In the genomic region with DNA sequence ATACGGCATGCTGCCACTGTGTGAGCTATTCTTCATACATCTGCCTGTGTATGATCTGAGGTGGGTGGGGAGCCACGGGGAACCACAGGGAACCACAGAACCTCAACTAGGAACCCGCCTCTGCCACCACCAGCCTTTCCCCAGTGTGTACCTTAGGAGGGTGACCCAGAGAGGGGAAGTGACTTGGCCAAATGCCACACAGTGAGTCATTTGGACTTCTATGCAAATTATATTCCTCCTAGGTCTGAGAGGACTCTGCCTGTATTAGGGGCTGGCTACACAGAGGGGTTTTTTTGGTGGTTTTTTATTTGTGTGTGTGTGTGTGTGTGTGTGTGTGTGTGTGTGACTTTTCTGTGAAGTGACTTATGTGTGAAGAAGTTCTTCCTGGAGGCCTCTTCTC, we compare ENCODE assay signal across 9 mouse cellular contexts. TPM values are rescaled to one million over a fixed set of nuclear protein-coding genes. Genes with fewer than 3 reads are reported as not detected.
A peak's percentile ranks its signal among the peaks of the same experiment; 100 is the strongest.
DNase-seq lines count a peak whose midpoint lies in the region; ATAC-seq and TF ChIP-seq lines count a peak whose summit lies in the region.
"Had no signal": no experiment of that assay in that cellular context is flagged by ENCODE, and none has a peak within 500 bp of the region (broad histone marks: within the 10 kb centered on the region; RNA-seq: fewer than 3 reads in every experiment).

No protein-coding gene starts in this region.

- no peaks in the 10 kb centered on the region for H3K27me3 ChIP-seq in CH12.LX (replicated peaks)
- H3K27me3 ChIP-seq in kidney, postnatal 0 days (ENCODE audit: insufficient read depth, low read length): no peaks in the 10 kb centered on the region
- no peaks in the 10 kb centered on the region for H3K27me3 ChIP-seq in midbrain, embryonic 15.5 days (replicated peaks)
- no peaks in the 10 kb centered on the region for H3K27me3 ChIP-seq in cerebellum, adult 2 months (ENCODE audit: control insufficient read depth, insufficient read depth, low read length)
- H3K27me3 ChIP-seq in intestine, embryonic 16.5 days (replicated peaks; ENCODE audit: control insufficient read depth, insufficient read depth, low read length): no peaks in the 10 kb centered on the region
- H3K27me3 ChIP-seq: embryonic facial prominence, embryonic 13.5 days; midbrain, embryonic 12.5 days had no signal

- no peaks in the 10 kb centered on the region; the same call in none of the 2 replicates for H3K79me2 ChIP-seq in CH12.LX (replicated peaks; ENCODE audit: control insufficient read depth, extremely low read depth, insufficient read depth, poor library complexity, severe bottlenecking)

- dilution Hi-C loops in CH12.LX (cut with MboI; ENCODE audit: extremely low pct_ligation_motif_present, extremely low pct_unique_long_range_greater_than_20kb, low sequenced_read_pairs): no loop called here

- no peak overlapping the region for H3K9ac ChIP-seq in CH12.LX (ENCODE audit: insufficient read depth, low read depth)
- H3K9ac ChIP-seq in kidney, postnatal 0 days (ENCODE audit: low read depth, low read length): no peak overlapping the region
- H3K9ac ChIP-seq in midbrain, embryonic 15.5 days: no peak overlapping the region
- H3K9ac ChIP-seq in intestine, embryonic 16.5 days (ENCODE audit: low read depth, low read length): no peak overlapping the region
- H3K9ac ChIP-seq: embryonic facial prominence, embryonic 13.5 days; midbrain, embryonic 12.5 days had no signal

- H3K4me3 ChIP-seq in CH12.LX (replicated peaks in 1 of 3; ENCODE audit: low read depth in 2 of 3, low read length in 2 of 3, poor library complexity in 1 of 3): peak overlapping the region in 1 of 3 experiments; percentile 21
- H3K4me3 ChIP-seq in kidney, postnatal 0 days (replicated peaks; ENCODE audit: low read depth, low read length): no peak overlapping the region
- H3K4me3 ChIP-seq in midbrain, embryonic 15.5 days: no peak overlapping the region
- H3K4me3 ChIP-seq in cerebellum, adult 2 months (replicated peaks; ENCODE audit: insufficient read depth, low read depth, low read length): no peak overlapping the region
- H3K4me3 ChIP-seq in intestine, embryonic 16.5 days (ENCODE audit: low read length): no peak overlapping the region
- H3K4me3 ChIP-seq: embryonic facial prominence, embryonic 13.5 days; midbrain, embryonic 12.5 days had no signal

- peak; percentile 97 for DNase-seq in CH12.LX (ENCODE audit: extremely low read depth)
- peak; percentile 61 for DNase-seq in adrenal gland, postnatal 25 days
- DNase-seq in kidney, postnatal 0 days (ENCODE audit: low spot score): peak; percentile 44
- DNase-seq in cerebellum, adult 2 months: no peak

- no peak; the same call in 1 of the 2 replicates for TF ChIP-seq RAD21 in CH12.LX (IDR thresholded peaks at IDR 0.05; ENCODE audit: low read depth, low read length)

- TF ChIP-seq POLR2A in CH12.LX (IDR thresholded peaks at IDR 0.05; ENCODE audit: low read depth, low read length): no peak
- no peak for TF ChIP-seq POLR2A in cerebellum, adult 2 months (IDR thresholded peaks at IDR 0.05; ENCODE audit: borderline replicate concordance, insufficient read depth, low read length)

- peaks cover 71 to 94% of the 10 kb centered on the region in 2 experiments for H3K4me1 ChIP-seq in CH12.LX (ENCODE audit: control insufficient read depth in 1 of 2, insufficient read depth in 2 of 2)
- 0 out of 2 replicates have a peak, but pooled peaks cover 8% of the 10 kb centered on the region for H3K4me1 ChIP-seq in kidney, postnatal 0 days (replicated peaks; ENCODE audit: insufficient read depth, low read length)
- H3K4me1 ChIP-seq in midbrain, embryonic 15.5 days: no peaks in the 10 kb centered on the region
- no peaks in the 10 kb centered on the region for H3K4me1 ChIP-seq in cerebellum, adult 2 months (ENCODE audit: control insufficient read depth, insufficient read depth, low read length)
- no peaks in the 10 kb centered on the region for H3K4me1 ChIP-seq in intestine, embryonic 16.5 days (ENCODE audit: control insufficient read depth, insufficient read depth, low read length)
- H3K4me1 ChIP-seq: embryonic facial prominence, embryonic 13.5 days; midbrain, embryonic 12.5 days had no signal

- in situ Hi-C loops in CH12.LX (cut with MboI; ENCODE audit: low pct_ligation_motif_present, low pct_unique_long_range_greater_than_20kb, low sequenced_read_pairs): no loop called here

- no peak for TF ChIP-seq CTCF in CH12.LX (conservative IDR thresholded peaks at IDR 0.05 in 1 of 2, IDR thresholded peaks at IDR 0.05 in 1 of 2; ENCODE audit: low read depth in 2 of 2, low read length in 2 of 2)
- no peak for TF ChIP-seq CTCF in kidney, postnatal 0 days (IDR thresholded peaks at IDR 0.05; ENCODE audit: low read depth)
- no peak for TF ChIP-seq CTCF in cerebellum, adult 2 months (IDR thresholded peaks at IDR 0.05; ENCODE audit: borderline replicate concordance, insufficient read depth, low read depth, low read length)

- H3K4me2 ChIP-seq in CH12.LX (ENCODE audit: insufficient read depth, low read depth, poor library complexity, severe bottlenecking): peak overlapping the region; percentile 64
- no peak overlapping the region for H3K4me2 ChIP-seq in kidney, postnatal 0 days (ENCODE audit: low read length)
- no peak overlapping the region for H3K4me2 ChIP-seq in midbrain, embryonic 15.5 days
- H3K4me2 ChIP-seq in intestine, embryonic 16.5 days (ENCODE audit: low read depth, low read length): no peak overlapping the region
- H3K4me2 ChIP-seq: embryonic facial prominence, embryonic 13.5 days; midbrain, embryonic 12.5 days had no signal

- no peak for ATAC-seq in kidney, postnatal 0 days (replicated peaks; ENCODE audit: low FRiP score, low read depth)
- ATAC-seq in megakaryocyte-erythroid progenitor cell, adult 5-6 weeks (replicated peaks; ENCODE audit: low FRiP score, low TSS enrichment, poor library complexity, severe bottlenecking): peak; percentile 68; the same call in 1 of the 2 replicates
- ATAC-seq in midbrain, embryonic 15.5 days (replicated peaks): no peak
- no peak for ATAC-seq in intestine, embryonic 16.5 days

- no peaks in the 10 kb centered on the region for H3K9me3 ChIP-seq in CH12.LX (replicated peaks; ENCODE audit: low read length)
- H3K9me3 ChIP-seq in kidney, postnatal 0 days (replicated peaks; ENCODE audit: low read length): no peaks in the 10 kb centered on the region
- H3K9me3 ChIP-seq in midbrain, embryonic 15.5 days: no peaks in the 10 kb centered on the region
- H3K9me3 ChIP-seq in intestine, embryonic 16.5 days (ENCODE audit: control insufficient read depth, low read length): no peaks in the 10 kb centered on the region
- H3K9me3 ChIP-seq: embryonic facial prominence, embryonic 13.5 days; midbrain, embryonic 12.5 days had no signal

- H3K36me3 ChIP-seq in CH12.LX (replicated peaks in 1 of 2; ENCODE audit: control insufficient read depth in 1 of 2, insufficient read depth in 1 of 2, low read length in 1 of 2): peaks cover 13 to 47% of the 10 kb centered on the region in 2 experiments
- 0 out of 2 replicates have a peak, but pooled peaks cover 2% of the 10 kb centered on the region for H3K36me3 ChIP-seq in kidney, postnatal 0 days (ENCODE audit: insufficient read depth, low read length)
- no peaks in the 10 kb centered on the region for H3K36me3 ChIP-seq in midbrain, embryonic 15.5 days (replicated peaks)
- H3K36me3 ChIP-seq in intestine, embryonic 16.5 days (ENCODE audit: control insufficient read depth, insufficient read depth, low read length): no peaks in the 10 kb centered on the region
- H3K36me3 ChIP-seq: embryonic facial prominence, embryonic 13.5 days; midbrain, embryonic 12.5 days had no signal

- TF ChIP-seq EP300 in CH12.LX (IDR thresholded peaks at IDR 0.05; ENCODE audit: low read length): peak; percentile 96

- WGBS in kidney, postnatal 0 days: 73% methylated on average over 3 of the region's 3 CpGs
- WGBS in midbrain, embryonic 15.5 days: 86% methylated on average over 3 of the region's 3 CpGs
- 70% methylated on average over 3 of the region's 3 CpGs for WGBS in cerebellum, adult 2 months
- 59% methylated on average over 3 of the region's 3 CpGs for WGBS in intestine, embryonic 16.5 days

- peak overlapping the region; percentile 78 for H3K27ac ChIP-seq in CH12.LX (ENCODE audit: insufficient read depth, low read depth)
- no peak overlapping the region for H3K27ac ChIP-seq in kidney, postnatal 0 days
- no peak overlapping the region for H3K27ac ChIP-seq in midbrain, embryonic 15.5 days
- no peak overlapping the region for H3K27ac ChIP-seq in cerebellum, adult 2 months (ENCODE audit: insufficient read depth, low read length)
- H3K27ac ChIP-seq in intestine, embryonic 16.5 days (ENCODE audit: low read length): no peak overlapping the region
- H3K27ac ChIP-seq: embryonic facial prominence, embryonic 13.5 days; midbrain, embryonic 12.5 days had no signal

TF ChIP-seq in CH12.LX, 34 proteins besides CTCF, POLR2A, EP300 and RAD21 (continues in another document):
- TF ChIP-seq NELFE (IDR thresholded peaks at IDR 0.05; ENCODE audit: low read depth, low read length): no peak
- TF ChIP-seq ETS1 (conservative IDR thresholded peaks at IDR 0.05; ENCODE audit: low read depth, low read length): peak; percentile 95
- no peak; the same call in 1 of the 2 replicates for TF ChIP-seq POLR2AphosphoS2 (IDR thresholded peaks at IDR 0.05; ENCODE audit: low read depth, low read length)
- TF ChIP-seq TBP (conservative IDR thresholded peaks at IDR 0.05; ENCODE audit: low read depth, low read length): 0 out of 2 replicates have a peak, but pooled peaks have one; percentile 36
- TF ChIP-seq ZKSCAN1 (IDR thresholded peaks at IDR 0.05; ENCODE audit: borderline replicate concordance, low read depth, low read length): no peak
- TF ChIP-seq GABPA (IDR thresholded peaks at IDR 0.05; ENCODE audit: insufficient replicate concordance, low read depth, low read length): no peak
- TF ChIP-seq CHD2 (IDR thresholded peaks at IDR 0.05; ENCODE audit: low read length): peak; percentile 30; the same call in 1 of the 2 replicates
- peak; percentile 83 for TF ChIP-seq TCF12 (IDR thresholded peaks at IDR 0.05; ENCODE audit: low read depth, low read length)
- TF ChIP-seq ZNF384 (IDR thresholded peaks at IDR 0.05; ENCODE audit: low read depth, low read length): peak; percentile 82
- peak; percentile 90 for TF ChIP-seq MAZ (IDR thresholded peaks at IDR 0.05; ENCODE audit: low read depth, low read length)

RNA-seq across cellular contexts. Expression of a gene that starts 9.9 kb away (rescaled TPM):
- total RNA-seq in CH12.LX (2012; rRNA removed) (7.1 and 14.4 TPM in 2 replicates), CH12.LX (2014; rRNA removed) (2.5 and 3.2 TPM in 2 replicates)
- polyA plus RNA-seq in CH12.LX (2012; ENCODE audit: insufficient read length, low read depth): 6.4 and 7.6 TPM in 2 replicates
- 3.4 and 4.3 TPM in 2 replicates for total RNA-seq in adrenal gland, postnatal 25 days (2021)
- polyA plus RNA-seq in kidney, postnatal 0 days (2015; fragmentation: Nextera tagmentation; extraction: Ambion mirVana): 5.2 and 6.3 TPM in 2 replicates
- total RNA-seq in megakaryocyte-erythroid progenitor cell, adult 5-6 weeks (2014; fragmentation: Nextera tagmentation): 0.09 and 0.67 TPM in 2 replicates
- total RNA-seq in megakaryocyte-erythroid progenitor cell, adult 5-6 weeks (2017): 0.28 and 0.88 TPM in 2 replicates
- 3.8 and 4.0 TPM in 2 replicates for polyA plus RNA-seq in midbrain, embryonic 15.5 days (2015; fragmentation: Nextera tagmentation; extraction: Ambion mirVana)
- 2.5 and 3.1 TPM in 2 replicates for polyA plus RNA-seq in cerebellum, adult 2 months (2012; rRNA removed)
- 2.9 and 3.2 TPM in 2 replicates for polyA plus RNA-seq in intestine, embryonic 16.5 days (2015; fragmentation: Nextera tagmentation; extraction: Ambion mirVana)

Comparison
In these comparisons a context has a peak if more than half of its experiments do, and no peak if none do; other contexts are left out.
1. DNase-seq: peak in CH12.LX (single experiment), adrenal gland, postnatal 25 days (single experiment) and kidney, postnatal 0 days (single experiment); none in cerebellum, adult 2 months (0 of 2).